Mouse (Mus musculus) cerebellum, adult 2 months (tissue): ENCODE results near the gene BC055324.

Source experiments
- CTCF ChIP-seq: fragments of 200-500 bp; IDR thresholded peaks from 2 replicates; pipeline ENCODE4 v1.5.1; 2011; ENCODE audit warnings: low read depth, mild to moderate bottlenecking, control low read depth, low read length, moderate library complexity, borderline replicate concordance; ENCODE audit not compliant: insufficient read depth
- POLR2A ChIP-seq: fragments of 200-500 bp; IDR thresholded peaks from 2 replicates; pipeline ENCODE4 v1.6.1; 2011; ENCODE audit warnings: low read length, control low read depth, borderline replicate concordance; ENCODE audit not compliant: insufficient read depth

GRCm38 (mm10) chr1:163964008-163964689 lies 30.4 kb downstream of the BC055324 start:
- TF ChIP-seq POLR2A (no peak), CTCF (no peak)
